Mouse (Mus musculus): Measurements from ENCODE around the gene Fam219b. TPM values are rescaled to one million over a fixed set of nuclear protein-coding genes. Genes with fewer than 3 reads are reported as not detected.
A peak's percentile ranks its signal among the peaks of the same experiment; 100 is the strongest.

Fam219b gene
- polyA plus RNA-seq, 1 experiment = not detected

DNA sequence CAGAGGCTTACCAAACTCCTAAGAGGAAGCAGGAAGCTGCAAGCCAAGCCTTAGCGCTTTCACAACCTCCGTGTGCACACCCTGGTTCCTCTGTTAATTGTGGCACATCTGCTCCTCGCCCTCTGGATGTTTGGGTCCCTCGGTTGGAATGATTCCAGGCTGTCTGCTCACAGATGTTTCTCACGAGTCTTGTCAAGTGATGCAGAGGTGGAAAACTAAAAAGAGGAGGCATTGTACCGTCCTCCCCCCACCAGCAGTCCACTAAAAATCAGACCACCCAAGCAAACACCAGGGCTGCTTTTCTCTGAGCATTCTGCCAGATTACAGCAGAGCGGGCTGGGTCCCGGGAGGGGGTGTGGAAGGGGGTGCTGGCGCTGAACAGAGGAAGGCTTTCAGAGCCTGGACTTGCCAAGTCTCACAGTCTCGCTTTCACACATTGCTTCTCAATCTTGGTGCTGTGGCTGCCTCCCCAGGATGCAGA lies 28.5 kb downstream of the Fam219b start:
- peak overlapping the region; percentile 61; the same call in 1 of the 2 replicates for H3K27ac ChIP-seq (ENCODE audit: insufficient read depth, low read depth, low read length)
- WGBS = 31% methylated on average over 10 of the region's 10 CpGs
- H3K4me3 ChIP-seq (ENCODE audit: insufficient read depth, low read depth, low read length) = no peak overlapping the region
- no peak for TF ChIP-seq POLR2A (IDR thresholded peaks at IDR 0.05; ENCODE audit: insufficient read depth, low read depth, low read length)
- TF ChIP-seq CTCF (IDR thresholded peaks at IDR 0.05; ENCODE audit: insufficient read depth, low read depth, low read length) = no peak
- peaks cover 22% of the 10 kb centered on the region for H3K4me1 ChIP-seq (ENCODE audit: control insufficient read depth, insufficient read depth, low read length)

DNA sequence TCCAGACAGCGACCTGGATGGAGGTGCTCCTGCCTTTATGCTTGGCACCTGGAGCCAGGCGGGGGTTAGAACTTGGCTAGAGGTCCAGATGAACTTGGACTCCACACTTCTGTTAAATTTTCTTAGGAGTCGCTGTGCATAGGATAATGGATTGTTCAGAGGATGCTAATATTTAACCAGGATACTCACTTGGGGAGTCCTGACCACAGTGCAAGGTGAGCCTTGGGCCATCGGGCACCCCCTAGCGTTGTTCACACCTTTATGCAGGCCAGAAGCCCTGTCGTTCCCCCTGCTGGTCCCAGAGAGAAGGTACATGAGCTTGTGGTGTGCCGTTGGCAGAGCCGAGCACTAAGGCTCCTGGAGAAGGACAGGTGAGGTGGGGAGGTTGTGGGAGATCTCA lies 29.5 kb downstream of the Fam219b start:
- H3K27ac ChIP-seq (ENCODE audit: insufficient read depth, low read depth, low read length) = 0 out of 2 replicates have a peak overlapping the region, but pooled peaks have one; percentile 22

DNA sequence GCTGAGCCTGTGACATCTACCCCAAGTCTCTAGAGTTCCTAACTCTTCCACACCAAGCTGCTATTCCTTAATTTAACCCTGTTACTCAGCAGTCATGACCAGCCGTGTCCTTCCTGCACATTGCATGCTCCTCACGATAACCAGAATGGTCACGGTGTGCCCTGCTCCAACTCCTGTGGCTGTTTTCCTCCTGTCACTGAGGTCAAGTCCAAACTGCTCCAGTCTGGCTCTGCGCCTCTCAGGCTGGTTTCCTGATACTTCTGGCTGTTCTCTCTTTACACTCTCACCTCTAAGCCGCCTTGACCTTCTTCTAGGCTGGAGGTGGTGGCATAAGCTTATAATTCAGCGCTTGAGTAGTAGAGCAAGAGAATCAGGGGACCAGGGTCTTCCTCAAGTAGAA lies 31.2 kb downstream of the Fam219b start:
- Histone ChIP-seq H3K27ac (ENCODE audit: insufficient read depth, low read depth, low read length) (no peak overlapping the region), H3K4me3 (ENCODE audit: insufficient read depth, low read depth, low read length) (no peak overlapping the region), H3K4me1 (ENCODE audit: control insufficient read depth, insufficient read depth, low read length) (0 out of 2 replicates have a peak, but pooled peaks cover 10% of the 10 kb centered on the region)
- 94% methylated on average over 6 of the region's 6 CpGs for WGBS
- no peak for TF ChIP-seq POLR2A (IDR thresholded peaks at IDR 0.05; ENCODE audit: insufficient read depth, low read depth, low read length)
- no peak for TF ChIP-seq CTCF (IDR thresholded peaks at IDR 0.05; ENCODE audit: insufficient read depth, low read depth, low read length)

More for the DNA sequence above, 29.5 kb downstream of the Fam219b start:
- no peak overlapping the region for H3K4me3 ChIP-seq (ENCODE audit: insufficient read depth, low read depth, low read length)
- H3K4me1 ChIP-seq (ENCODE audit: control insufficient read depth, insufficient read depth, low read length) = peaks cover 18% of the 10 kb centered on the region
- TF ChIP-seq CTCF (IDR thresholded peaks at IDR 0.05; ENCODE audit: insufficient read depth, low read depth, low read length) = no peak
- no peak for TF ChIP-seq POLR2A (IDR thresholded peaks at IDR 0.05; ENCODE audit: insufficient read depth, low read depth, low read length)
- 71% methylated on average over 8 of the region's 8 CpGs for WGBS

DNA sequence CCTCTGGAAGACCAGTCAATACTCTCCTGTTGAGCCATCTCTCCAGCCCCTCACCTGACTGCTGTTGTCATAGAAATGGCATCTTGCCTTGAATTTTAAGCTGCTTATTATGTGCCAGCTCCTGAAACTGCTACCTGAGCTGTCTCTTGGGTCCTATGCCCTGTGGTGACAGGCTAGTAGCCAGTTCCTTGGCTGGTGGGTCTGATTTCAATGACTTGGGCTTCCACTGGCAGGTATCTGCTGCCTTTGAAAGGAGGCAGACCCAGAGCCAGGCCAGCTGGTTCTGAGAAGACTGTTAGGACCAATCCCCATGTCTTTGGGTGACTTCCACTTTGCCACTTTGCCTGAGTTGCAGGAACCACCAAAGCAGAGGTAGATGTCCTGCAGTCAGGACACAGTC lies 37.1 kb downstream of the Fam219b start:
- TF ChIP-seq CTCF (IDR thresholded peaks at IDR 0.05; ENCODE audit: insufficient read depth, low read depth, low read length) (no peak), POLR2A (IDR thresholded peaks at IDR 0.05; ENCODE audit: insufficient read depth, low read depth, low read length) (no peak)
- no peaks in the 10 kb centered on the region for H3K4me1 ChIP-seq (ENCODE audit: control insufficient read depth, insufficient read depth, low read length)
- H3K4me3 ChIP-seq (ENCODE audit: insufficient read depth, low read depth, low read length) = no peak overlapping the region
- no peak overlapping the region for H3K27ac ChIP-seq (ENCODE audit: insufficient read depth, low read depth, low read length)

DNA sequence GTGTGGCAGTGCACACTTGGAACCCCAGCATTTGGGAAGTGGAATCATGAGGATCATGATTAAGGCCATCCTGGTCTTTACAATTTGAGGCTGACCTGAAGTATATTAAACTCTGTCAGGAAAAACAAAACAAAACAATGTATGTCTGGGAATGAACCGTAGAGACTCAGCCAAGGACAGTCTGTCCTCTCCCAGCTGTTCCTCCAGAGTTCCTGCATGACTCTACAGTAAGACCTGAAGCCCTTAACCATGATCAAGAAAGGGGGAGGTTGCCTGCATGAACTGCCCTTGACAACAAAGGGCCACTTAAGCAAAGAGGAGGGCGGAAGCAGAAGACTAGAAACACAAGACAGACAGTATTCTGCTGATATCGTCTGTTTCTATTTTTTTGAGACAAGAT lies 38.2 kb downstream of the Fam219b start:
- no peaks in the 10 kb centered on the region for H3K4me1 ChIP-seq (ENCODE audit: control insufficient read depth, insufficient read depth, low read length)
- no peak overlapping the region for H3K4me3 ChIP-seq (ENCODE audit: insufficient read depth, low read depth, low read length)
- H3K27ac ChIP-seq (ENCODE audit: insufficient read depth, low read depth, low read length) = no peak overlapping the region
- no peak for TF ChIP-seq POLR2A (IDR thresholded peaks at IDR 0.05; ENCODE audit: insufficient read depth, low read depth, low read length)
- TF ChIP-seq CTCF (IDR thresholded peaks at IDR 0.05; ENCODE audit: insufficient read depth, low read depth, low read length) = no peak
- 78% methylated on average over 3 of the region's 3 CpGs for WGBS

DNA sequence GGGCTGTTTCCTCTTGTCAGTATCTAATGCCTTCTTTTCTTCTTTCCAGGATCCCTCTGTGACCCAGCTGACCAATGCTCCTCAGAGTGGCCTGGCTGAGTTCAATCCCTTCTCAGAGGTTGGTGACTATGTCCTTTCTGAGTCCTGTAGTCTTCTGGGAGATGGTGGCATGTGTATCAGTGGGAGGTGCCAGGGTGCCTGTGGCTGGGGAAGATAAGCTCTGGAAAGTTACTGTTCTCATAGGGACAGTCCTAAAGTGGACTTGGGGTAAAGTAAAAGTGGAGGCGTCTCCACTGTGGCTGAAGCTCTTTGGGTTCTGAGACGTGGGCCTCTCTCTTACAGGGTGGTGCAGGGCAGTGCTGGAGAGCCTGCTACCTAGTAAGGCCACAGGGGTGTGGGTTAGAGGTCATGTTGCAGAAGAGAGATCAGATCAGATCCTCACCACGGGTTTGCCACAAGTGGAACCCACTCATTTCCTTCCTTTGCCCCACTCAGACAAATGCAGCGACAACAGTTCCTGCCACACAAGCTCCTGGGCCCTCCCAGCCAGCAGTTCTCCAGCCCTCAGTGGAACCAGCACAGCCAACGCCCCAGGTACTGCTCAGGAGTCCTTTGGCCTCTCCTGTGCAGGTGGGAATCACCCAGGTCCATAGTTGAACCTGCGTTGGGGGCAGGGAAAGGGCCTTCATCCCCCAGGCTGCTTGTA lies 40.0 kb downstream of the Fam219b start:
- TF ChIP-seq CTCF (IDR thresholded peaks at IDR 0.05; ENCODE audit: insufficient read depth, low read depth, low read length) (no peak), POLR2A (IDR thresholded peaks at IDR 0.05; ENCODE audit: insufficient read depth, low read depth, low read length) (no peak)
- 85% methylated on average over 6 of the region's 6 CpGs for WGBS
- Histone ChIP-seq H3K27ac (ENCODE audit: insufficient read depth, low read depth, low read length) (no peak overlapping the region), H3K4me1 (ENCODE audit: control insufficient read depth, insufficient read depth, low read length) (no peaks in the 10 kb centered on the region), H3K4me3 (ENCODE audit: insufficient read depth, low read depth, low read length) (no peak overlapping the region)

DNA sequence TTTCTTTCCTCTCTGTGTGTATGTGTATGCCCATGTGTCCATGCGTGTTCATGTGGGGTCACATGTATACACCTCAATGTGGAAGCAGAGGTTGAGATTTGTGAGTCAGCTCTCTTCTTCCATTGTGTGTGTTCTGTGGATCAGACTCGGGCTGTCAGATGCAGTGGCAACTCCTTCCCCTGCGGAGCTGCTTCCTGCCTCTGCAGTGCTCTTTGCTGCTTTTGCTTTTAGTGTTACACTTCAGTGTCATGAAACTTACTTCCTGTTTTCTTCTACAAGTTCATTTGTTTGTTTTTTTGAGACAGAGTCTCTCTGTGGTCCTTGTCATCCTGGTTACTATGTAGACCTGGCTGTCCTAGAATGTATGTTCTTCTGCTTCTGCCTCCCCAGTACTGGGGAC lies 47.7 kb downstream of the Fam219b start:
- no peak overlapping the region for H3K4me3 ChIP-seq (ENCODE audit: insufficient read depth, low read depth, low read length)
- 70% methylated on average over 3 of the region's 3 CpGs for WGBS
- peaks cover 3% of the 10 kb centered on the region for H3K4me1 ChIP-seq (ENCODE audit: control insufficient read depth, insufficient read depth, low read length)
- TF ChIP-seq POLR2A (IDR thresholded peaks at IDR 0.05; ENCODE audit: insufficient read depth, low read depth, low read length) (no peak), CTCF (IDR thresholded peaks at IDR 0.05; ENCODE audit: insufficient read depth, low read depth, low read length) (no peak)
- H3K27ac ChIP-seq (ENCODE audit: insufficient read depth, low read depth, low read length) = no peak overlapping the region

DNA sequence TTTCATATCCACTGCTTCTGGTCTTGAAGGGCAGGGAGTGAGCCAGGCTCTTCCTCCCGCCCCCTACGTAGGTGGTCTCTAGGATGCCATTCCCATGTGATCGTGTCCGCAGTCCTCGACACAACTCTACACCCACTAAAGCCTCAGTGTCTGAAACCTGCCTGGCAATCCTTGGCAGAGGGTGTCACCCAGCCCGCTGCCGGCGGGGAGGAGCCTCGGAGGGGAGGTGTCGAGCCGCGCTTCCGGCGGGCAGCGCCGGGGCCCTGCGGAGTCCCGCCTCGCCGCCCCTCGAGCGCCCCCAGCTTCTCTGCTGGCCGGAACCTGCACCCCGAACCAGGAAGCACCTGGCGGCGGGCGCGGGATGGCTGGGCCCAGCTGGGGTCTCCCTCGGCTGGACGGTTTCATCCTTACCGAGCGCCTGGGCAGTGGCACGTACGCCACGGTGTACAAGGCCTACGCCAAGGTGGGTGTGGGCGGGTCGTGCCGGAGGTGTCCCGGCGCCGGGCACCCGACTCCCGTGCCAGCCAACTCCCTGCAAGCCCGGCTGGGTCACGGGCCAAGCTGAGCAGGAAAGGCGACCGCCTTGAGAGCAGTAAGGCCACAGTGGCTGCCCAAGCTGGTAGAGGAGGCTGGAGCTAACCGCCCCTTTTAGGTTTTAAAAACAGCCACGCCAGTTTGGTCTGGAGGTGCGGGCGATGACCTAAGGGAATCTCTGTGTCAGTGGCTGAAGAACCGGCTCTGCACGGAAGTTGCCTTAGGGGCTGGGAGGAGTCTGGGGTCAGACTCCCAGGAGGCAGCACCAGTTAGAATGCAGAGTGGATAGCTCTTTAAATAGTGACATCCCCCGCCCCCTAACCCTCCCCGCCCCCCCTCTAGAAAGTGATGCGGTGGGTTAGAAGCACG lies 52.1 kb downstream of the Fam219b start, which contains the start of gene Ulk3:
Ulk3 (plus strand) TSS at position 229 of the 903 bp plus-strand sequence.
- WGBS = under 1% methylated on average over 58 of the region's 58 CpGs
- TF ChIP-seq POLR2A (IDR thresholded peaks at IDR 0.05; ENCODE audit: insufficient read depth, low read depth, low read length) (peak; percentile 29; the same call in 1 of the 2 replicates), CTCF (IDR thresholded peaks at IDR 0.05; ENCODE audit: insufficient read depth, low read depth, low read length) (no peak)
- Histone ChIP-seq H3K27ac (ENCODE audit: insufficient read depth, low read depth, low read length) (peak within 1 kb of the TSS; percentile 14; the same call in 1 of the 2 replicates), H3K4me3 (ENCODE audit: insufficient read depth, low read depth, low read length) (peak within 1 kb of the TSS; percentile 86), H3K4me1 (ENCODE audit: control insufficient read depth, insufficient read depth, low read length) (peaks cover 7% of the 10 kb centered on the region)

DNA sequence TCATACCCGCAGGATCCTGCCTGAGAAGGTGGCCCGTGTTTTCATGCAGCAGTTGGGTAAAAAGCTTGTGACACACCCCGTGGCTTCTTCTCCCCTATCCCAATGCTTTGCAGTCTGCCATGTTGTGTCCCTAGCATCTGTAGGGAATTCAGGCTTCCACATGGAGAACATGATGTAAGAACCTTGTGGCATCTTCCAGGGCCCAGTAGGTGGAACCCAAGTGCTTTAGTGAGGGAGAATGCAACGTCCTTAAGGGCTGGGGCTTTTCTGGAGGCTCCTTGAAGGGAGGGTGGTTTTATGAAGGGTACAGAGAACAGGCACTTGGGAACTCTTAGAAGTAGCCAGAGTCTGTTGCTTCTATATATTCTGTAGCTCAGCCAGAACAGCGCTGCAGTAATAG lies 53.4 kb downstream of the Fam219b start:
- H3K4me3 ChIP-seq (ENCODE audit: insufficient read depth, low read depth, low read length) = no peak overlapping the region
- whole genome bisulfite sequencing = 36% methylated on average over 5 of the region's 5 CpGs
- TF ChIP-seq POLR2A (IDR thresholded peaks at IDR 0.05; ENCODE audit: insufficient read depth, low read depth, low read length) (no peak), CTCF (IDR thresholded peaks at IDR 0.05; ENCODE audit: insufficient read depth, low read depth, low read length) (no peak)

More for the DNA sequence above, 53.4 kb downstream of the Fam219b start:
- Histone ChIP-seq H3K27ac (ENCODE audit: insufficient read depth, low read depth, low read length) (no peak overlapping the region), H3K4me1 (ENCODE audit: control insufficient read depth, insufficient read depth, low read length) (peaks cover 7% of the 10 kb centered on the region)

Other genes starting within 250 kb of the Fam219b start
- gene Ppcdc, start 97.4 kb upstream of the Fam219b start, polyA plus RNA-seq (2012; ENCODE audit: insufficient read depth, insufficient read length, low replicate concordance, missing spikeins) = not detected in 2 replicates
- not detected in 2 replicates for gene Scamp5, start 69.5 kb upstream of the Fam219b start, polyA plus RNA-seq (2012; ENCODE audit: insufficient read depth, insufficient read length, low replicate concordance, missing spikeins)
- not detected in 2 replicates for gene Rpp25, start 33.5 kb upstream of the Fam219b start, polyA plus RNA-seq (2012; ENCODE audit: insufficient read depth, insufficient read length, low replicate concordance, missing spikeins)
- gene Cox5a, start 16.3 kb upstream of the Fam219b start, polyA plus RNA-seq (2012; ENCODE audit: insufficient read depth, insufficient read length, low replicate concordance, missing spikeins) = not detected in 2 replicates
- gene Mpi, start 15.2 kb downstream of the Fam219b start, polyA plus RNA-seq (2012; ENCODE audit: insufficient read depth, insufficient read length, low replicate concordance, missing spikeins) = not detected in 2 replicates
- not detected in 2 replicates for gene Scamp2, start 23.4 kb downstream of the Fam219b start, polyA plus RNA-seq (2012; ENCODE audit: insufficient read depth, insufficient read length, low replicate concordance, missing spikeins)
- gene Ulk3, start 51.9 kb downstream of the Fam219b start, polyA plus RNA-seq (2012; ENCODE audit: insufficient read depth, insufficient read length, low replicate concordance, missing spikeins) = not detected in 2 replicates
- not detected in 2 replicates for gene Cplx3, start 68.8 kb downstream of the Fam219b start, polyA plus RNA-seq (2012; ENCODE audit: insufficient read depth, insufficient read length, low replicate concordance, missing spikeins)
- not detected in 2 replicates for gene Lman1l, start 83.2 kb downstream of the Fam219b start, polyA plus RNA-seq (2012; ENCODE audit: insufficient read depth, insufficient read length, low replicate concordance, missing spikeins)
- gene Csk, start 116.1 kb downstream of the Fam219b start, polyA plus RNA-seq (2012; ENCODE audit: insufficient read depth, insufficient read length, low replicate concordance, missing spikeins) = not detected in 2 replicates
- gene Cyp1a2, start 146.2 kb downstream of the Fam219b start, polyA plus RNA-seq (2012; ENCODE audit: insufficient read depth, insufficient read length, low replicate concordance, missing spikeins) = not detected in 2 replicates
- gene Cyp1a1, start 150.4 kb downstream of the Fam219b start, polyA plus RNA-seq (2012; ENCODE audit: insufficient read depth, insufficient read length, low replicate concordance, missing spikeins) = not detected in 2 replicates
- gene Edc3, start 171.0 kb downstream of the Fam219b start, polyA plus RNA-seq (2012; ENCODE audit: insufficient read depth, insufficient read length, low replicate concordance, missing spikeins) = not detected in 2 replicates
- gene Clk3, start 228.3 kb downstream of the Fam219b start, polyA plus RNA-seq (2012; ENCODE audit: insufficient read depth, insufficient read length, low replicate concordance, missing spikeins) = 308 TPM in 1 of 2 replicates, not detected in the other

Data from olfactory bulb, adult 2 months (tissue).